Mouse (Mus musculus): ENCODE data around the gene Ypel3.

- no peak for TF ChIP-seq MAX (IDR thresholded peaks at IDR 0.05; ENCODE audit: low read length)
- no peak for TF ChIP-seq BHLHE40 (IDR thresholded peaks at IDR 0.05; ENCODE audit: low read depth, low read length)
- no peak for TF ChIP-seq RCOR1 (conservative IDR thresholded peaks at IDR 0.05; ENCODE audit: low read depth, low read length)
- TF ChIP-seq CTCF (conservative IDR thresholded peaks at IDR 0.05 in 1 of 2, IDR thresholded peaks at IDR 0.05 in 1 of 2; ENCODE audit: low read depth in 2 of 2, low read length in 2 of 2) = no peak
- no peak for TF ChIP-seq EP300 (IDR thresholded peaks at IDR 0.05; ENCODE audit: low read length)
- TF ChIP-seq MXI1 (IDR thresholded peaks at IDR 0.05; ENCODE audit: low read depth, low read length) = no peak
- no peak for TF ChIP-seq MAFK (IDR thresholded peaks at IDR 0.05; ENCODE audit: insufficient replicate concordance, low read length)
- no peak for TF ChIP-seq NRF1 (IDR thresholded peaks at IDR 0.05; ENCODE audit: low read depth, low read length)
- TF ChIP-seq USF1 (IDR thresholded peaks at IDR 0.05; ENCODE audit: low read depth, low read length) = no peak
- TF ChIP-seq E2F4 (IDR thresholded peaks at IDR 0.05; ENCODE audit: insufficient replicate concordance, low read depth, low read length) = no peak
These were observed 37.2 kb upstream of the Ypel3 start for GRCm38 (mm10) chr7:126739551-126739950.

Data from CH12.LX (cell line).